Mouse (Mus musculus) heart, embryonic 16.5 days (tissue): ENCODE results near the gene Tomm7. TPM values are rescaled to one million over a fixed set of nuclear protein-coding genes. Genes with fewer than 3 reads are reported as not detected.

Experiments
- polyA plus RNA-seq: library from polyadenylated mRNA; unstranded; fragments of >200 nt; fragmentation: Nextera tagmentation; extraction: Ambion mirVana; gene quantifications from 2 replicates; pipeline ENCODE4 v1.2.1, GENCODE M21; 2015

Tomm7 gene
- polyA plus RNA-seq, 1 experiment from 2014 or later, result 85.5 TPM

Other genes with a start within 250 kb of the Tomm7 start
- 40.1 and 40.8 TPM in 2 replicates for gene Srpk2, start 159.5 kb downstream of the Tomm7 start, polyA plus RNA-seq
- gene Pus7, start 60.5 kb downstream of the Tomm7 start, polyA plus RNA-seq, result 20.5 and 24.7 TPM in 2 replicates
- gene Rint1, start 56.5 kb downstream of the Tomm7 start, polyA plus RNA-seq, result 24.8 and 27.3 TPM in 2 replicates
- 34.1 and 35.0 TPM in 2 replicates for gene Fam126a, start 186.5 kb upstream of the Tomm7 start, polyA plus RNA-seq